Mouse (Mus musculus) CD4-positive, CD25-positive, alpha-beta regulatory T cell, adult 4 months (primary cell): ENCODE data around the gene Ankrd27. TPM values are rescaled to one million over a fixed set of nuclear protein-coding genes. Genes with fewer than 3 reads are reported as not detected.

ENCODE experiments used
- ATAC-seq: one replicate; pipeline ENCODE4 v1.8.0; 2017
- polyA plus RNA-seq, 2 experiments: library from polyadenylated mRNA; unstranded; fragments of 100-300 nt; shearing (Covaris generic); gene quantifications; one replicate each; pipeline ENCODE4 v1.2.1; 2017

Ankrd27 gene
- polyA plus RNA-seq, 2 experiments from 2014 or later = 52.8 to 73.2 TPM

DNA sequence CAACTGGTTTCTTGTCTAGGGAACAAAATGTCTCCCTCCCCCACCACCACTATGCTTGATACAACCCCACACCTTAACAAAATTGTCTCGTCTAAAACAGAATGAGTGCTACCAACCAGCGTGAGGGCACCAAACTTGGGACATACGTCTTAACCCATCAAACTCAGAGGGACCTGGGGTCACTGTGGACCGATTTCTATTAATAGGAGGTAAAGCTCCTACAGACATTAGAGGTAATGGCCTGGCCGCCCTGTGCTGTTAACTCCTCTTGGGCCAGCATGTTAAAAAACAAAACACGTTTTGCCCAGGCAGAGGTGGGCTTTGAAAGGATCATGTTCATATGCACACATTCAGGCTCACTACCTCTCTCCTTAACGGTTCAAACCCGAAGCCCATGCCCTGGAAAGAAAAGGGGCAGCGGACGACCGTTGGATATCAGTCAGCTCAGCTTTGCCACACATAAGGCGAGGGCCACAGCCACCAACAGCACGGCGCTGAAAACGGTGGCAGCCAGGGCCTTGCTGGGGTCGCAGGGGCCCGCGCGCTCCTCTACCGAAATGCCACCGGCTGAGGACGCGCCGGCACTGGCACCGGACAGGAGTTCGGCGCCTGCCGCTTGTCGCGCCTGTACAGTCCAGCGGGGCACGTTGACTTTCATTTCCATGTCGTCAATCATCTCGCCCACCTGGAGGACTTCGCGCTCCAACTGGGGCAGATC lies 1.8 kb upstream of the Ankrd27 start:
- ATAC-seq = no peak

DNA sequence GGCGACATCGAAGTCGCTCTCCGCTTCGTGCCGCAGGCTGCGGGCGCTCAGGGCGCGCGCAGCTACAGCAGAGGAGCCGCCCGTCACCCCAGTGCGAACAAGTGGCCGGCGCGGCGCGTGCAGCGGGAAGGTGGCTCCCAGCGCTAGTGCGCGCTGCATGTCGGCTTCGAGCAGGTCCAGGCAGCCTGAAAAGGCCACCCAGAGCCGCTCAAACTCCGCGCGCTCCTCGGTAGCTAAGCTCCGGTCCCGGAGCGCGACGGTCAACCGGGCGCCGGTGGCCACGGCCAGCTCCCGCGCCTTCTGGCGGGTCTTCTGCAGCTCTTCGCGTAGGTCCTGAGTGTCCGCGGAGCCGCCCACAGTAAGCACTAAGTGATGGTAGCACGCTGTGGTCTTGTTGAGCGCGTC lies 1.3 kb upstream of the Ankrd27 start:
- no peak for ATAC-seq

DNA sequence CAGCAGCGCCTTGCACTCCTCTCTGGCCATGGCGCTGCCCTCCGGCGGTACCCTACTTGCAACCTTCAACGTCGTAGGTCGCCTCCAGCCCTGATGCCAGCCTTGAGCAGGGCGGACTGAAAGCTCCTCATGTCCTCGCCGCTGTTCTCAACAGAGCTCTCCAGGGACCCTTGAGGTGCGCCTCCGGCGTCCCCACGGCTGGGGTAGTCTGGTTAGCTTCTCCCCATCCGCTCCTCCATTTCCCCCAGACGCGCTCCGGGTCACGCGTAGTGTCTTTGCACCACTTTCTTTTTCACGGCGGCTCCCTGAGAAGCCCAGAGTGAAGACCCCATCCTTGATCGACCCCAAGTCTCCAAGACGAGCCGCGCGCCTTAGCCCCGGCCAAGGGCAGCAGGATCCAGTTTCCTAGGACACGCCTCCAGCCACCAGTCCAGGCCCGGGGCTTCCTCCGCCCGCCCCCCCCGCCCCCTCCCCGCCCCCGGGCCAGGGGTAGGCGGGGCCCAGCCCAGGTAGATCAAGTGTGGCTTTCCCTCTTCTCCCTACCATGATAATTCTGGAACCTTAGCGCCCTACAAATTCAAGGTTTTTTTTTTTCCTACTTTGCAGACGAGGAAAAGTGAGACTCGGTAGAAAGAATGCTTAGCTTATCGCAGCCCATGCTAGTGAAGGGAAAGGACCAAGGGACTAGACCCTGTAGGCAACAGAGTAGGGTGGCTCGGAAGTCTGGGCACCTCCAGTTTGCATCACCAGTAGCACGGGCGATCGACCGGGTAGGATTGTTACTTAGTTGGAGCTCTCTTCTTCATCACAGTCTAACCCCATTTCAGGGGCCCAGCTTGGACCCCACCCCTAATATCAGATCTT lies 621 bp upstream of the Ankrd27 start, which contains the start of gene Rgs9bp:
Rgs9bp (minus strand) TSS at position 392 of the 864 bp plus-strand sequence.
- ATAC-seq = peak; percentile 53

DNA sequence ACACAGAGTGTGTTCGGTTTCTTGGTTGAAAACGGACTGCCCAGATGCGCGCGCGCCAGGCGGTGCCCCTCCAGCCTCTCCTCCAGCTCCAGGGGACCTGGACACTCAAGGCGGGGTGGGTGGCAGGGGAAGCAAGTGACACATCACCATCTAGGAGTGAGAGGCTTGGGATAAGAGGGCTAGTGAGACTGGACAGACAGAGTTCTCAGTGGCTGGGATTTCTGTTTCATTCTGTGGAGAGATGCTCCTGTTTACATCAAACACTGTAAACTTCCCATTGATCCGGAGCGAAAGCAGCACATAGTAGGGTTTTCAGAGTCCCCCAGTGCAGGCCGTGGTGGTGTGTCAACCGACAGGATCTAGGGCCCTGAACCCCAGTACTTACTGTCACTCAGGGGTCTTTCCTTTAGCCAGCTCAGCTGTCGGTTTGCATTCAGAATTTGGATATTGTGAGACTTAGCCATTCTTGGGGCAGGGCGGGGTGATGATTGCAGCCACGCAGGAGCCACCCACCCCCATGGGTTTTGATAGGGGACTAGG lies 932 bp downstream of the Ankrd27 start:
- ATAC-seq = no peak

DNA sequence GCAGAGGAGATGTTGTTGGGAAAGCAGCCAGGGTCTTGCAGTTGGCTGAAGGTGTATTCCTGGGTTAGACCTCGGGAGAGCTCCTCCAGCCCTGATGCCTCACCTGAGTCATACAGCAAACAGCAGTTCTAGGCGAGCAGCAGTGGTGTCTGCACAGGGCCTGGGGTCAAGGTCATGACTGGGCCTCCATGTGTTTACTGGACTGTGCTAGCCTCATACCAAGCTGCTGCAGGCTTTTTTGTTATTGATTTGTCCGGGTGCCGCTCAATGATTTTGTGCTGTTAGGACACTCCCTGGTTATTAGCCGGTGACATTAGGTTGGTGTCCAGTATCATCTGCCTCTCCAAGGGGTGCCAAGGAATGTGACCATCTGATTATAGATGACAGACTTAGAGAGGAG lies 1.7 kb downstream of the Ankrd27 start:
- ATAC-seq = no peak

DNA sequence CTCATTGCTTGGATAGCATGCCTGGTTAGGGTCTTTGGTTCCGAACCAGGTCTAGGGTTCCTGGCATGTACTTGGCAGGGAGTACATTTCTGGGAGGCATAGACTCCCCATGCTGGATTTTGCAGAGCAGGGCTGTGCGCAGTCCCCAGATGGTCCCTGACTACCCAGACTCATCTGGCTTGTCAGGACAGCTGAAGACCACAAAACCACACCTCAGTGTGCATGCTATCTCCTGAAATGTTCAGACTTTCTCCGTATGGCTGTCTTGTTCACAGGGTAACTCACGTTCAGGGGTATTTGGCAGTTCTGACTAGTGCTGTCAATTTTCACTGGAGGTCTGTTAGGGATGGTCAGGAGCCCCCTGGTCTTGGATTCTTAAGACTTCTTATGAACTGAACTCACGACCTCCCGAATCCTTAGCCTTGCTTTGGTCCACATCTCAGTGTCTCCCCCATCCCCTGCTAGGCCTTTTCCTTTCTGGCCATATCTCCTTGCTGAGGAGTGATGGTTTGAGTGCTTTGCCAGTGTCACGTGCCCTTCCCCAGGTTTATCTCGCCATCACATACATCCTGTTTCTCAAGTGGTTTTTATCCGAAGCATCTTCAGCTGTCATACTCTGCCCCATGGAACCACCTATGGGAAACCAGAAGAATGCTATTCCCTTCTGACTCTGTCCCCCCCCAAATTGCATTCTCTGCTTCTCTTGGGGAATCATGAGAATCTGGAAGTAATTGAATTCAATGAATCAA lies 2.8 kb downstream of the Ankrd27 start:
- ATAC-seq = no peak

DNA sequence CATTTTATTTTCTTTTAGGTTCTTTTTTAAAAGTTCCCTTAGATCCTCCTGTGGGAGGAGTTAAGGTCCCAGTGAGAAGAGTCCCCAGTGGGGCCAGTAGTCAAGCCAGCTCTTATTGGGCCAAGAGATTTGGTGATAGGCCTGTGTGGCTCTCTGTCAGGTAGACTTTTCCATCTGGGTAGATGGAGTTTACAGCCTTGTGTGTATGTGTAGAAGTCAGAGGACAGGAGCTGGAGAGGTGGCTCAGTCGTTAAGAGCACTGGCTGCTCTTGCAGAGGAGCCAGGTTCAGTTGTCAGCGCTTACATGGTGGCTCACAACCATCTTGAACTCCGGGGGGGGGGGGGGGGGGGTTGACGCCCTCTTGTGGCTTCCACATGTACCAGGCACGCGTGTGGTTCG lies 3.4 kb downstream of the Ankrd27 start:
- ATAC-seq = no peak

DNA sequence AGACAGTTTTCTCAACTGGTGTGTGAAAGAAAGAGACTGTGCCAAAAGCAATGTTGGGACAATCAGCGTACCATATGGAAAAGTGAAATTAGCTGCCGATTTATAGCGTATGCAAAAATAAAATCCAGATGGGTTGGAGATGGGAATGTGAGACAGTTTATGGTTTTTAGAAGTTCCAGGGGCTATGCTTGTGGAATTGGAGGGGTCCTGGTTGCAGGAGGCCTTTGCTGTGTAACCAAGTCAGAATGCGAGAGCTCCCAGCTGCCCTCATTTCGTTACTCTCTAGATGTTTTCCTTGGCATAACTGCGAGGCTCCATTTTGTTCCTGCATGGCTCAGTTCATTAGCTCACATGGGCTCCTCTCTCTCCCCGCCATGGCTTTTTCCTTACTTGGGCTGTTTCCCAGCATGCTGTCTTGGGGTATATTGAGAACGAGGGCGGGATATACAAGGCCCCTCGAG lies 4.7 kb downstream of the Ankrd27 start:
- no peak for ATAC-seq

DNA sequence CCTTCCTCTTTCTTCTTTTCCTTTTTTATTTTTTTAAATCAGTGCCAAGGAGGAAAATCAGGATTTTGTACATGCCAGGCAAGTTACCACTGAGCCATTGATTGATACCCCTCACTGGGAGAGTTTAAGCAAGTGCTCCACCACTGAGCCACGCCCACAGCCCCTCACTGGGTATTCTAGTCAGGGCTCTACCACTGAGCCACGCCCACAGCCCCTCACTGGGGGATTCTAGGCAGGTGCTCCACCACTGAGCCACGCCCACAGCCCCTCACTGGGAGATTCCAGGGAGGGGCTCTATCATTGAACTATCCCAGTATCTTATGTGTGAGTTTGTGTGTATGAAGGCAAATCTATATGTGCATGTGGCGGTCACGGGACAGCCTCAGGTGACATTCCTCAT lies 8.3 kb downstream of the Ankrd27 start:
- ATAC-seq = no peak

DNA sequence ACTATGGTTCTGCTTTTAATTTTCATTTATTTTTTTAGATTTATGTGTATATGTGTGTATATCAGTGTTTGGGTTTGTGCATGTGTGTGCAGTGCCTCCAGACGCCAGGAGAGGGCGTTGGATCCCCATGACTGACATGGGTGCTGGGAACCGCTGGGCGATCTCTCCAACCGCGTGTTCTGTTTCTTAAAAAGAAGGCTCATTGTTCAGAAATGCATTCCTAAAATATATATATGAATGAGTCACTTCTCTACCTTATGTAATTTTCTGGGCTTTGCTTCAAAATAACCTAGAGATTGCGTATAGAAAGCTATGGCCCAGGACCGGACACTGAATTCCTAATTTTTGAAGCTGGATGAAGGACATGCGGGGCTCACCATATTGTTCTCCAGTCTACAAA lies 13.4 kb downstream of the Ankrd27 start:
- no peak for ATAC-seq

DNA sequence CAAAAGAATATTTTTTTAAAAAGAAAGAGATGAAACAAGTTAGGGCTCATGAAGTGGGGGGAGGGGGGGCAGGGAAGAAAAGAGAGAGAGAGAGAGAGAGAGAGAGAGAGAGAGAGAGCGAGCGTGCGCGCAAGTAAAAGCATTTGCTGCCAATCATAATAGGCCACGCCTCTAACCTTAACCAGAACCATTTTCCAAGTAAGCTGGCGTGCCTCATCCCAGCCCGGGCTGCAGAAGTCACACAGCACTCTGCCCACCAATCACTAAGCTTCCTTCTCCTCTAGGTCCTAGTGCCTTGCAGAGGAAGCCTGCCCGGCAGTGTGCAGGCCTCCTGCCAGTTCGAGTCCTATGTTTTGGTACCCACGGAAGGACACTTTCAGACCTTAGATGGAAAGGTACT lies 14.0 kb downstream of the Ankrd27 start:
- ATAC-seq = no peak

DNA sequence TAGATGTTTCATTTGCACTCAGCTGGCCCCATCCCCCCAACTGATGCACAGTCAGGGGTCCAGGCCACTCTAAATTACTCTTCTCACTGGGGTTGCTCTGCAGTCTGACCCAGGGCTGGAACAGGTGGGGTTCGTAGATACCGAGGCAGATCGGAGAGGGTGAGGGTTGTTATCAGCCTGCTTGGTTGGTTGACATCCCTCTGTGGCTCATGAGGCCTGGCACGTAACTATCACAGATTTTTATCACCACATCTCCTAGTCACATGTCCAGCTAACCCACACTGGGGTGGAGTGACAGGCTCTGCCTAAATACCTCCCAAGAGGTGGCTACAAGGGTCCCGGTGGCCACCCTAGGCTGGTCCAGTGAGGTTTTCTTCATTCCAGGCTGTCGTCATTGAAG lies 15.1 kb downstream of the Ankrd27 start:
- no peak for ATAC-seq

DNA sequence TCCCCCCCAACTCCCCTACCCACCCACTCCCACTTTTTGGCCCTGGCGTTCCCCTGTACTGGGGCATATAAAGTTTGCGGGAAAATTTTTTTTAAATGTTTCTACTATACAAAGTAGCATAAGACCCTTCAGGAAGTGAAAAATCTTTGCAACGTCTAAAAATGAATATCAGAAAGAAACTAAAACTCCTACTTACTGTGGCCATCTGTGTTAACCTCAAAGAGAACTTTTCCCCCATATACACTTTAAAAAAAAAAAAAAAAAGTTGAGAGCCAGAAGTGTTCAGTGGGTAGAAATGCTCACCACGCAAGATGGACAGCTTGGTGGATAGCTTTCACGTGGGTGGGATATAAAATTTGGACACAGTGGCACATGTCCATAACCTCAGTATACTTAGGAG lies 16.7 kb downstream of the Ankrd27 start:
- ATAC-seq = no peak

DNA sequence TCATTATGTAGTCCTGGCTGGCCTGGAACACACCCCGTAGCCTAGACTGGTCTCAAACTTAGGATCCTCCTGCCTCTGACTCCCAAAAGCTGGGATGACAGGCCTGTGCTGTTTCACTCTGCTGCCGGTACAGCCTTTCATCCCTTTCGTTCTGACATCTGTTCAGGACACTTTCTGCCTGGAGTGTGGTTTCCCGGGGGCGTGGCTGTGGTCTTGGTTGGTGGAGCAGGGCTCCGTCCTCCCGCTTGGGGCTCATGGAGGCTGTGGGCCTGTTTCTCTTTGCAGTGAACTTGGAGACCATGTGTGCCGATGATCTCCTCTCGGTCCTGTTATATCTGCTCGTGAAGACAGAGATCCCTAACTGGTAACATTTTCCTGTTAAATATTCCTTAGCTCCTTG lies 20.8 kb downstream of the Ankrd27 start:
- no peak for ATAC-seq

DNA sequence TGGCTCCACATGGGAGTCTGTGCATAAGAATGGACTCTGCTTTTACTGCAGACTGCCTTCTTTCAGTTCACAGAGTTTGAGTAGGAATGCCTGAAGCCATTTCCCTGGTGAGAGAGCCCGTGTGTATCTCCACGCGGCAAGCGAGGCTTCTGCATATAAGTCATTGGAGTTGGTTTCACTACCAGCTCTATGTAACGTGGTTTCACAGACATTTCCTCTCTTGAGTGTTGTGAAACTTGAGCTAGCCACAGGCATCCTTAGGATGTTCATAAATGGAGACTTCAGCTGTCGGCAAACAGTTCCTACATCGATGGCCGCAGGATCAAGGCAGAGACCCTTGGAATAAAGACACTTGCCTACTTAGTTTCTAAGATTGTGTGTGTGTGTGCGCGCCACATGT lies 23.2 kb downstream of the Ankrd27 start:
- no peak for ATAC-seq

DNA sequence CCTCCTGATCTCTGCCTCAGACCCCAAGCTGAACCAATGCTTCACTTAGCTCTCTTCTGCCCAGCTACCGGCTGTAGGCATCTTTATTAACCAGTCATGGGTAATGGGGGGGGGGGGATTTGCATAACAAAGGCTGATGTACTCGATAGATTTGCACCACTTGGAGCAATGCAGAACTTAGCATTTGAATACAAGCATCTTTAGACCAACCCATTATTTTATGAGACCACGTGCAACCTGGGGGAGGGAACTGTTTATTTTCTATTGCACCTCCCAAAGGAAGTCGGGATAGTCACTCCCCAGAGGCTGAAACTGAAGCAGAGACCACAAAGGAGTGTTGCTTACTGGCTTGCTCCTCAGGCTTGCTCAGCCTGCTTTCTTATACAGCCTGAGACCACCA lies 31.5 kb downstream of the Ankrd27 start:
- ATAC-seq = no peak

DNA sequence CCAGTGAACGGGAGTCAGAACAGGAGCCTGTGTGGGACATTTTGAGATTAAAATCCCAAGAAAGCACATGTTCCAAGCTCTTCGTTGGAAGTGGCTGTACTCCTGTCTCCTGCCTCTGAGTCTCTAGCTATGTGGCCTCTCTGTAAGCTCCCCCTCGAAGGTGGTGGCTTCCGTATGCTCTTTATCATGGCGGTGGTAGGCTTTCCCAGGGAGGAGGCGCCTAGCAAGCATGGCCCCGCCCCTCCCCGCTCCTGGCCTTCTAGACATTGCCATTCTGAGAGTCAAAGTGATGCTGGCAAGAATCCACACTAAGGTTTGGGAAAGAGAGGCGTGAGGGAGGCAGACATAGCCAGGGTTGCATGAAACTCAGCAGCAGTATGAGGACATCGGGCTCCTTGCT lies 36.6 kb downstream of the Ankrd27 start:
- no peak for ATAC-seq

DNA sequence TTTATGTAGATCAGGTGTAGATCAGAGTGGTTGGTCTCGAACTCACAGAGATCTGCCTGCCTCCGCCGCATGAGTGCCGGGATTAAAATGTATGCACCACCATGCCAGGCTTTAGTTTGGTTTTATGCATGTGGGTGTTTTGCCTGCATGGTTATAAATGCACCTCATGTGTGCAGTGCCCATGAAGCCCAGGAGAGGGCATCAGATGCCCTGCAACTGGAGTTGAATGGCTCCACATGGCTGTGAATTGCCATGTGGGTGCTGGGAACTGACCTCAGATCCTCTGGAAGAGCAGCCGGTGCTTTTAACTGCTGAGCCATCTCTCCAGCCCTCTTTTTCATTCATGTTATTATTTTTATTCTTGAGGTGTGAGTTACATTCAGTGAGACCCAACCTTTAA lies 40.0 kb downstream of the Ankrd27 start:
- ATAC-seq = no peak

DNA sequence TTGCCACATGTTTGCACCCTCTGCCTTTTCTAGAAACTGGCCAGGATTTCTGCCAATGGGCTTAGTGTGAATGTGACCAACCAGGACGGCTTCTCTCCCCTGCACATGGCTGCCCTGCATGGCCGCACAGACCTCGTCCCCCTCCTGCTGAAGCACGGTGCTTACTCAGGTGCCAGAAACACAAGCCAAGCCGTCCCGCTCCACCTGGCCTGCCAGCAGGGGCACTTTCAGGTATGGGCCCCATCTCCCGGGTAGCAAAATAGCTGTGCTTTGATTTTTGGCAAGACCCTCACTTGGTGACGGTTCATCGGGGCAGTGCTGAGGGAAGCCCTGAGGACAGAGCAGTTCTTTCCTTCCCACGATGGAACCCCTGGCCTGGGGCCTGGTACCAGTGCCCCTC lies 41.3 kb downstream of the Ankrd27 start:
- ATAC-seq = no peak

DNA sequence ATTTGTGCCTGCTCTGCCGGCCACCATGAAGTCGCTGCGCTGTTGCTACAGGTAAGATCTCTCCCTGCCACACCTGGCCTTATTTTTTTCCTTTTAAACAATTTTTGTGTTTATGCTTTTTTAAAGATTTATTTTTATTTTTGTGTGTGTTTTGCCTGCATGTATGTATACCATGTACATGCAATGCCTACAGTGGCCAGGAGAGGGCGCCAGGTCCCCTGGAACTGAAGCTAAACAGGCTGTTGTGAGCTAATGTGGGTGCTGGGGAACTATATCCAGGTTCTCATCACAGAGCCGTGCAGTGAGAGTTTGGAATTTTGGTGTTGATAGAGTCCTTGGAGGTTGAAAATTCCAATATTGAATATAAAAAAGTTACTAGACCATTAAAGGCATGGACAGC lies 42.5 kb downstream of the Ankrd27 start:
- no peak for ATAC-seq

DNA sequence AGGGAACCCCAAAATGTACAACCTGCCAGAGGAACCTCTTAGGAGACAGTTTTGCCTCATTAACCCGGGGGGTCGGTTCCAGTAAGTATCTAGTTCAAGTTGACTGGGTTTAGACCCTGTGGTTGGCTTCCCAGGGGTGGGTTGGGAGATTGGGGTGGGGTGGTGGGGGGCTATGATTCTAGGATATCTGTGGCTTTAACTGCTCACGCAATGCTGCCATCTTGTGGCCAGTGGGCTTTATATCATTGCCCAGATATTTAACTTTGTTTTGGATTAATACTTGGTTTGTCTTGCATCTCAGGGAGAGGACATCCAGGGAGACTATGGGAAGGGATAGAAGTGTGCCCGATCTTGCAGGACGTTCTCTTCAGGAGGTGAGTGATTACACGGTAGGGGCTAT lies 50.2 kb downstream of the Ankrd27 start:
- peak; percentile 37 for ATAC-seq

DNA sequence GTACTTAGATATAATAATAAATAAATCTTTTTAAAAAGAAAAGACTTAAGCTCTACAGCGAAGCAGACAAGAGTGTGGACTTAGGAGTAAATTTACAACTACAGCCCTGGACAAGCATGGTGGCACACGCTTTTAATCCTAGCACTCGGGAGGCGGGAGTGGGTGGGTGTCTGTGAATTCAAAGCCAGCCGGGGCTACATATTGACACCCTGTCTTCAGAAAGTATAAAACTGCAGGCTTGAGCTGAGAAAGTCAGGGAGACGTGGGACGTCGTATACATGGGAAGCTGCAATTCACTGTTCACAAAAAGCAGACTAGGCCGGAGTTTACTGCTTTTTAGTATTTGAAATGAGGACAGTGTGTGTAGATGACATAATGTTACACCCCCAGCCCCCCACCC lies 50.8 kb downstream of the Ankrd27 start:
- no peak for ATAC-seq

DNA sequence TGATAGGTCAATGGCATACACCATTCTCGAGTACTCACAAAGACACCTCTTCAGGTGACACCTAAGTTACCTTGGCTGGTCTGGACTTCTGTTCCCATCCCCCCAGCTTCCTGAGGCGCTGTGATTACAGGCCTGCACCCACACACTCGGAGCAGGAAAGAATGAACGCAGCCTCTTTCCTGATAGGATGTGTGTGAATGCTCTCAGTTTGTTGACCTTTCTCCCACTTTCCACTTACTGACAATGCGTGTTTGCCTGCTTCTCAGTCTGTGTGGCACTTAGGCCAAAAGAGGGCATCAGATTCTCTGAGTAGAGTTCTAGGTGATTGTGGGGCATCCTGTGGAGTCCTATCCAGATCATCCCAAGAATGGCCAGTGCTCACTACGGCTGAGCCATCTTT lies 54.0 kb downstream of the Ankrd27 start:
- ATAC-seq = no peak
